Mouse (Mus musculus): Measurements from ENCODE around the gene Rnf24. TPM values are rescaled to one million over a fixed set of nuclear protein-coding genes. Genes with fewer than 3 reads are reported as not detected.

Gene Rnf24
- polyA plus RNA-seq, 1 experiment from 2014 or later = 10.8 TPM

GRCm38 (mm10) chr2:131371811-131372210, 19.1 kb upstream of the Rnf24 start:
- H3K4me3 ChIP-seq = no peak overlapping the region
- H3K9ac ChIP-seq = no peak overlapping the region
- no peaks in the 10 kb centered on the region for H3K4me1 ChIP-seq
- no peak overlapping the region for H3K4me2 ChIP-seq
- no peaks in the 10 kb centered on the region for H3K27me3 ChIP-seq
- no peaks in the 10 kb centered on the region for H3K9me3 ChIP-seq
- 92% methylated on average over 4 of the region's 4 CpGs for WGBS
- no peaks in the 10 kb centered on the region for H3K36me3 ChIP-seq
- H3K27ac ChIP-seq = no peak overlapping the region
- no peak for ATAC-seq (ENCODE audit: insufficient number of reproducible peaks, insufficient read depth, low FRiP score, low TSS enrichment, low read depth)

GRCm38 (mm10) chr2:131370828-131371227, 18.1 kb upstream of the Rnf24 start:
- Histone ChIP-seq H3K9me3 (no peaks in the 10 kb centered on the region), H3K4me2 (no peak overlapping the region)
- 65% methylated on average over 3 of the region's 3 CpGs for WGBS

GRCm38 (mm10) chr2:131364689-131365088, 12.0 kb upstream of the Rnf24 start:
- Histone ChIP-seq H3K36me3 (no peaks in the 10 kb centered on the region), H3K9ac (no peak overlapping the region), H3K4me2 (no peak overlapping the region), H3K4me1 (no peaks in the 10 kb centered on the region), H3K27ac (no peak overlapping the region), H3K4me3 (no peak overlapping the region), H3K9me3 (no peaks in the 10 kb centered on the region), H3K27me3 (no peaks in the 10 kb centered on the region)
- WGBS = 73% methylated on average over 6 of the region's 6 CpGs
- ATAC-seq (ENCODE audit: insufficient number of reproducible peaks, insufficient read depth, low FRiP score, low TSS enrichment, low read depth) = no peak

More at GRCm38 (mm10) chr2:131370828-131371227, 18.1 kb upstream of the Rnf24 start:
- ATAC-seq (ENCODE audit: insufficient number of reproducible peaks, insufficient read depth, low FRiP score, low TSS enrichment, low read depth) = no peak
- Histone ChIP-seq H3K27ac (no peak overlapping the region), H3K9ac (no peak overlapping the region), H3K36me3 (no peaks in the 10 kb centered on the region), H3K4me1 (no peaks in the 10 kb centered on the region), H3K27me3 (no peaks in the 10 kb centered on the region), H3K4me3 (no peak overlapping the region)

GRCm38 (mm10) chr2:131358481-131358880, 5.8 kb upstream of the Rnf24 start:
- H3K9ac ChIP-seq = no peak overlapping the region
- H3K36me3 ChIP-seq = no peaks in the 10 kb centered on the region
- no peaks in the 10 kb centered on the region for H3K9me3 ChIP-seq
- no peak overlapping the region for H3K27ac ChIP-seq
- ATAC-seq (ENCODE audit: insufficient number of reproducible peaks, insufficient read depth, low FRiP score, low TSS enrichment, low read depth) = no peak
- no peak overlapping the region for H3K4me2 ChIP-seq
- no peak overlapping the region for H3K4me3 ChIP-seq
- 0 out of 2 replicates have a peak, but pooled peaks cover 2% of the 10 kb centered on the region for H3K4me1 ChIP-seq
- no peaks in the 10 kb centered on the region; the same call in 1 of the 2 replicates for H3K27me3 ChIP-seq

- no peaks in the 10 kb centered on the region for H3K36me3 ChIP-seq
Measured at GRCm38 (mm10) chr2:131354049-131354448, 1.4 kb upstream of the Rnf24 start.

GRCm38 (mm10) chr2:131353564-131353915, 848 bp upstream of the Rnf24 start:
- no peak overlapping the region for H3K27ac ChIP-seq
- H3K9me3 ChIP-seq = no peaks in the 10 kb centered on the region
- H3K9ac ChIP-seq = peak overlapping the region; percentile 96
- H3K36me3 ChIP-seq = no peaks in the 10 kb centered on the region
- 14% methylated on average over 3 of the region's 3 CpGs for WGBS
- peaks cover 16% of the 10 kb centered on the region for H3K4me1 ChIP-seq
- H3K4me2 ChIP-seq = peak overlapping the region; percentile 88
- H3K4me3 ChIP-seq = peak overlapping the region; percentile 97
- no peak for ATAC-seq (ENCODE audit: insufficient number of reproducible peaks, insufficient read depth, low FRiP score, low TSS enrichment, low read depth)
- H3K27me3 ChIP-seq = no peaks in the 10 kb centered on the region; the same call in 1 of the 2 replicates

More at GRCm38 (mm10) chr2:131354049-131354448, 1.4 kb upstream of the Rnf24 start:
- Histone ChIP-seq H3K27ac (no peak overlapping the region), H3K9ac (no peak overlapping the region), H3K4me1 (peaks cover 16% of the 10 kb centered on the region), H3K9me3 (no peaks in the 10 kb centered on the region), H3K4me3 (no peak overlapping the region), H3K27me3 (no peaks in the 10 kb centered on the region; the same call in 1 of the 2 replicates), H3K4me2 (no peak overlapping the region)
- no peak for ATAC-seq (ENCODE audit: insufficient number of reproducible peaks, insufficient read depth, low FRiP score, low TSS enrichment, low read depth)
- 52% methylated on average over 6 of the region's 6 CpGs for WGBS

GRCm38 (mm10) chr2:131351968-131352746, 535 bp downstream of the Rnf24 start:
- Histone ChIP-seq H3K27me3 (no peaks in the 10 kb centered on the region; the same call in 1 of the 2 replicates), H3K9me3 (no peaks in the 10 kb centered on the region), H3K27ac (peak overlapping the region; percentile 89), H3K4me3 (peak overlapping the region; percentile 97), H3K36me3 (no peaks in the 10 kb centered on the region), H3K9ac (peak overlapping the region; percentile 96), H3K4me2 (peak overlapping the region; percentile 88), H3K4me1 (peaks cover 19% of the 10 kb centered on the region)
- under 1% methylated on average over 51 of the region's 51 CpGs for WGBS
- ATAC-seq (ENCODE audit: insufficient number of reproducible peaks, insufficient read depth, low FRiP score, low TSS enrichment, low read depth) = peak; percentile 72

- Histone ChIP-seq H3K27me3 (no peaks in the 10 kb centered on the region; the same call in 1 of the 2 replicates), H3K9me3 (no peaks in the 10 kb centered on the region), H3K27ac (peak overlapping the region; percentile 89; the same call in 1 of the 2 replicates), H3K9ac (peak overlapping the region; percentile 96), H3K4me2 (peak overlapping the region; percentile 88), H3K36me3 (no peaks in the 10 kb centered on the region), H3K4me1 (peaks cover 19% of the 10 kb centered on the region), H3K4me3 (peak overlapping the region; percentile 97)
- ATAC-seq (ENCODE audit: insufficient number of reproducible peaks, insufficient read depth, low FRiP score, low TSS enrichment, low read depth) = no peak
- 11% methylated on average over 10 of the region's 10 CpGs for WGBS
Measured at GRCm38 (mm10) chr2:131351471-131351870, 1.2 kb downstream of the Rnf24 start.

- H3K9ac ChIP-seq = no peak overlapping the region
- H3K27ac ChIP-seq = no peak overlapping the region
- H3K27me3 ChIP-seq = no peaks in the 10 kb centered on the region; the same call in 1 of the 2 replicates
- H3K4me3 ChIP-seq = no peak overlapping the region
- peaks cover 19% of the 10 kb centered on the region for H3K4me1 ChIP-seq
- no peaks in the 10 kb centered on the region for H3K36me3 ChIP-seq
- H3K9me3 ChIP-seq = no peaks in the 10 kb centered on the region
- H3K4me2 ChIP-seq = no peak overlapping the region
- 77% methylated on average over 6 of the region's 6 CpGs for WGBS
- no peak for ATAC-seq (ENCODE audit: insufficient number of reproducible peaks, insufficient read depth, low FRiP score, low TSS enrichment, low read depth)
Measured at GRCm38 (mm10) chr2:131350301-131350700, 2.4 kb downstream of the Rnf24 start.

GRCm38 (mm10) chr2:131345556-131345955, 7.1 kb downstream of the Rnf24 start:
- WGBS = 65% methylated on average over 3 of the region's 3 CpGs
- Histone ChIP-seq H3K4me3 (no peak overlapping the region), H3K36me3 (no peaks in the 10 kb centered on the region), H3K4me1 (peaks cover 10% of the 10 kb centered on the region; the same call in 1 of the 2 replicates), H3K9ac (no peak overlapping the region), H3K9me3 (no peaks in the 10 kb centered on the region), H3K27me3 (no peaks in the 10 kb centered on the region), H3K4me2 (no peak overlapping the region), H3K27ac (no peak overlapping the region)
- no peak for ATAC-seq (ENCODE audit: insufficient number of reproducible peaks, insufficient read depth, low FRiP score, low TSS enrichment, low read depth)

- Histone ChIP-seq H3K4me3 (no peak overlapping the region), H3K9me3 (no peaks in the 10 kb centered on the region), H3K9ac (no peak overlapping the region), H3K27ac (no peak overlapping the region), H3K36me3 (no peaks in the 10 kb centered on the region), H3K4me1 (peaks cover 6% of the 10 kb centered on the region), H3K27me3 (no peaks in the 10 kb centered on the region), H3K4me2 (no peak overlapping the region)
- no peak for ATAC-seq (ENCODE audit: insufficient number of reproducible peaks, insufficient read depth, low FRiP score, low TSS enrichment, low read depth)
- WGBS = 65% methylated on average over 3 of the region's 3 CpGs
Measured at GRCm38 (mm10) chr2:131344449-131344848, 8.2 kb downstream of the Rnf24 start.

- no peak overlapping the region for H3K9ac ChIP-seq
- ATAC-seq (ENCODE audit: insufficient number of reproducible peaks, insufficient read depth, low FRiP score, low TSS enrichment, low read depth) = no peak
- 85% methylated on average over 6 of the region's 6 CpGs for WGBS
Measured at GRCm38 (mm10) chr2:131337602-131338001, 15.1 kb downstream of the Rnf24 start.

More at GRCm38 (mm10) chr2:131337602-131338001, 15.1 kb downstream of the Rnf24 start:
- H3K27me3 ChIP-seq = no peaks in the 10 kb centered on the region
- H3K36me3 ChIP-seq = no peaks in the 10 kb centered on the region
- H3K9me3 ChIP-seq = no peaks in the 10 kb centered on the region
- no peak overlapping the region for H3K4me3 ChIP-seq
- peaks cover 3% of the 10 kb centered on the region; the same call in 1 of the 2 replicates for H3K4me1 ChIP-seq
- no peak overlapping the region for H3K27ac ChIP-seq
- no peak overlapping the region for H3K4me2 ChIP-seq

Measured in embryonic facial prominence, embryonic 13.5 days (tissue).